Mouse (Mus musculus): ENCODE results near the gene Gm6583. TPM values are rescaled to one million over a fixed set of nuclear protein-coding genes. Genes with fewer than 3 reads are reported as not detected.
A peak's percentile ranks its signal among the peaks of the same experiment; 100 is the strongest.

Gene Gm6583
- 0.16 and 0.17 TPM in 2 replicates for polyA plus RNA-seq (2015; fragmentation: Nextera tagmentation; extraction: Ambion mirVana)

- Histone ChIP-seq H3K9ac (replicated peaks) (no peak within 1 kb of the TSS), H3K9me3 (ENCODE audit: low read length) (no peaks in the 10 kb centered on the region), H3K4me2 (ENCODE audit: low read depth, low read length) (no peak within 1 kb of the TSS), H3K4me1 (ENCODE audit: insufficient read depth) (0 out of 2 replicates have a peak, but pooled peaks cover 5% of the 10 kb centered on the region), H3K27me3 (ENCODE audit: insufficient read depth, low read length) (no peaks in the 10 kb centered on the region), H3K27ac (ENCODE audit: low read depth) (0 out of 2 replicates have a peak within 1 kb of the TSS, but pooled peaks have one; percentile 16), H3K36me3 (replicated peaks; ENCODE audit: insufficient read depth, low read length) (peaks cover 12% of the 10 kb centered on the region), H3K4me3 (ENCODE audit: low read depth, low read length) (no peak within 1 kb of the TSS)
- 53% methylated on average over 13 of the region's 13 CpGs for WGBS (ENCODE audit: insufficient replicate concordance)
- DNase-seq (peak; percentile 69), ATAC-seq (peak; percentile 51)
- TF ChIP-seq EP300 (IDR thresholded peaks at IDR 0.05; ENCODE audit: low read depth) (no peak), CTCF (IDR thresholded peaks at IDR 0.05; ENCODE audit: low read depth) (no peak)
Observed at GRCm38 (mm10) chr5:112355910-112356309, at the start of gene Gm6583. TSS of gene Gm6583 (minus strand) at chr5:112356033.

DNA sequence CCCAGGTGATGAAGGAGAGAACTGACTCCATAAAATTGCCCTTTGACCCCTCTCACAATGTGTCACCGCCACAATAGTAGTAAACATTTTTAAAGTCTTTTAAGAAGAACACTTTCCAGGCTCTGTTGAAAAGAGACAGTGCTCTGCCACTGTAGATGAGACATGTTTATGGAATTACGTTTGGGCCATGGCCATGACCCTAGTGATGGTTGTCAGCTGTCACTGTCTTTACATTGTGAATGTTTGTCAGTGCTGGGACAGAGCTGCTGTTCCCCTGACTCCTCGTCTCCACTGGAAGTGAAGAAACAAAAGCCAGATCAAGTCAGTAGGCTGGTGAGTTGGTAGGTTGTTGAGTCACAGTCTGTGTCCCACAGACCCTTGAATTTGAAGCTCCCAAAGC, 46.6 kb upstream of the Gm6583 start:
- DNase-seq = no peak
- 63% methylated on average over 3 of the region's 3 CpGs for WGBS (ENCODE audit: insufficient replicate concordance)

DNA sequence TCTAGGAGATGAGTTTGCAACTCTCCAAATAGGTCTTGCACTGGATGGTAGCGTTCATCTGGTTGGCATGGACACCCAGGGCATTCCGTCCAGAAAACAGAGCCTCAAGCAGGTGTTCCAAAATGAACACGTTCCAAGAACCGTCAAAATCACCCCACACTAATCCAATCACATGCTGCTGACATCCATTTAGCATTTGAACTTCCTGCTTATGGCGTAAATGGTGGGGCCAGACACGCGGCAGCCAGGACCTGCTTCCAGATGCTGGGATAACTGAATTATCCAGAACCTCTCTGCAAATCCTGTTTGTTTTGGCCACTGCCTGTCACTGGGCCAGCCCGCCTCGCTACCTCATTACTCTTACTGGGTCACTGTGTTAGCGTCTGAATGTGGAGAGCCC, 43.5 kb upstream of the Gm6583 start:
- no peaks in the 10 kb centered on the region; the same call in 1 of the 2 replicates for H3K4me1 ChIP-seq (ENCODE audit: insufficient read depth)
- TF ChIP-seq CTCF (IDR thresholded peaks at IDR 0.05; ENCODE audit: low read depth) (no peak), EP300 (IDR thresholded peaks at IDR 0.05; ENCODE audit: low read depth) (no peak)
- H3K4me2 ChIP-seq (ENCODE audit: low read depth, low read length) = no peak overlapping the region
- H3K9ac ChIP-seq (replicated peaks) = no peak overlapping the region
- H3K27me3 ChIP-seq (ENCODE audit: insufficient read depth, low read length) = peaks cover 29% of the 10 kb centered on the region
- H3K27ac ChIP-seq (ENCODE audit: low read depth) = no peak overlapping the region
- 69% methylated on average over 10 of the region's 10 CpGs for WGBS (ENCODE audit: insufficient replicate concordance)
- no peaks in the 10 kb centered on the region for H3K36me3 ChIP-seq (replicated peaks; ENCODE audit: insufficient read depth, low read length)
- no peaks in the 10 kb centered on the region for H3K9me3 ChIP-seq (ENCODE audit: low read length)
- ATAC-seq = no peak
- H3K4me3 ChIP-seq (ENCODE audit: low read depth, low read length) = no peak overlapping the region
- no peak for DNase-seq

More for the DNA sequence above, 46.6 kb upstream of the Gm6583 start:
- Histone ChIP-seq H3K4me1 (ENCODE audit: insufficient read depth) (no peaks in the 10 kb centered on the region), H3K4me3 (ENCODE audit: low read depth, low read length) (no peak overlapping the region), H3K27me3 (ENCODE audit: insufficient read depth, low read length) (0 out of 2 replicates have a peak, but pooled peaks cover 3% of the 10 kb centered on the region), H3K4me2 (ENCODE audit: low read depth, low read length) (no peak overlapping the region), H3K9me3 (ENCODE audit: low read length) (no peaks in the 10 kb centered on the region), H3K36me3 (replicated peaks; ENCODE audit: insufficient read depth, low read length) (no peaks in the 10 kb centered on the region), H3K9ac (replicated peaks) (no peak overlapping the region), H3K27ac (ENCODE audit: low read depth) (no peak overlapping the region)
- no peak for TF ChIP-seq EP300 (IDR thresholded peaks at IDR 0.05; ENCODE audit: low read depth)
- no peak for TF ChIP-seq CTCF (IDR thresholded peaks at IDR 0.05; ENCODE audit: low read depth)
- no peak for ATAC-seq

- no peak overlapping the region for H3K9ac ChIP-seq (replicated peaks)
- H3K4me2 ChIP-seq (ENCODE audit: low read depth, low read length) = no peak overlapping the region
- ATAC-seq (no peak), DNase-seq (no peak)
- no peaks in the 10 kb centered on the region for H3K36me3 ChIP-seq (replicated peaks; ENCODE audit: insufficient read depth, low read length)
- TF ChIP-seq CTCF (IDR thresholded peaks at IDR 0.05; ENCODE audit: low read depth) (no peak), EP300 (IDR thresholded peaks at IDR 0.05; ENCODE audit: low read depth) (no peak)
- H3K4me3 ChIP-seq (ENCODE audit: low read depth, low read length) = no peak overlapping the region
- no peaks in the 10 kb centered on the region; the same call in 1 of the 2 replicates for H3K4me1 ChIP-seq (ENCODE audit: insufficient read depth)
- 73% methylated on average over 18 of the region's 18 CpGs for WGBS (ENCODE audit: insufficient replicate concordance)
- H3K27ac ChIP-seq (ENCODE audit: low read depth) = no peak overlapping the region
- H3K27me3 ChIP-seq (ENCODE audit: insufficient read depth, low read length) = peaks cover 58% of the 10 kb centered on the region
- H3K9me3 ChIP-seq (ENCODE audit: low read length) = no peaks in the 10 kb centered on the region
Observed at GRCm38 (mm10) chr5:112396066-112396465, 40.2 kb upstream of the Gm6583 start.

GRCm38 (mm10) chr5:112394779-112395443, 39.1 kb upstream of the Gm6583 start, which contains the start of gene Asphd2:
TSS of gene Asphd2 (minus strand) at chr5:112394866.
- ATAC-seq = no peak
- Histone ChIP-seq H3K4me2 (ENCODE audit: low read depth, low read length) (peak within 1 kb of the TSS; percentile 66), H3K27me3 (ENCODE audit: insufficient read depth, low read length) (peaks cover 58% of the 10 kb centered on the region), H3K9ac (replicated peaks) (no peak within 1 kb of the TSS; the same call in 1 of the 2 replicates), H3K4me1 (ENCODE audit: insufficient read depth) (no peaks in the 10 kb centered on the region; the same call in 1 of the 2 replicates), H3K4me3 (ENCODE audit: low read depth, low read length) (peak within 1 kb of the TSS; percentile 39), H3K27ac (ENCODE audit: low read depth) (no peak within 1 kb of the TSS), H3K9me3 (ENCODE audit: low read length) (no peaks in the 10 kb centered on the region), H3K36me3 (replicated peaks; ENCODE audit: insufficient read depth, low read length) (no peaks in the 10 kb centered on the region)
- no peak for DNase-seq
- WGBS (ENCODE audit: insufficient replicate concordance) = 5% methylated on average over 39 of the region's 67 CpGs
- TF ChIP-seq CTCF (IDR thresholded peaks at IDR 0.05; ENCODE audit: low read depth) (no peak), EP300 (IDR thresholded peaks at IDR 0.05; ENCODE audit: low read depth) (no peak)

DNA sequence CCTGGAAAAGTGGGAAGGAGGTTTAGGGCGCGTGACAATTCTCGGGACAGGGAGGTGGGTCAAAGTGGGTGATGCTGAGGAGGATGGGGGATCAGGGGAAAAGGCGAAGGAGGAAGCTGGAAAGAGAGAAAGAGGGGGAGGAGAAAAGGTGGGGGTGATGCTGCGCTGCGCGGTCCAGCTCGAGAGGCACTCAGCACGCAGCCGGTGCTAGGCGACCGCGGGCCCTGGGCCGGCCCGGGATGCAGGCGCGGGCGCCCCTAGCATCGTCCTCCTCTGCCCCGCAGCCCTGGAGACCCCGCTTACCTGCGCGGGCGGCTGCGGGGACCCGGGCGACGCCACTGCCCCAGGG, 38.6 kb upstream of the Gm6583 start:
- no peaks in the 10 kb centered on the region for H3K9me3 ChIP-seq (ENCODE audit: low read length)
- no peaks in the 10 kb centered on the region; the same call in 1 of the 2 replicates for H3K4me1 ChIP-seq (ENCODE audit: insufficient read depth)
- TF ChIP-seq EP300 (IDR thresholded peaks at IDR 0.05; ENCODE audit: low read depth) (no peak), CTCF (IDR thresholded peaks at IDR 0.05; ENCODE audit: low read depth) (no peak)
- H3K27ac ChIP-seq (ENCODE audit: low read depth) = no peak overlapping the region
- 6% methylated on average over 9 of the region's 28 CpGs for WGBS (ENCODE audit: insufficient replicate concordance)
- H3K9ac ChIP-seq (replicated peaks) = no peak overlapping the region
- H3K27me3 ChIP-seq (ENCODE audit: insufficient read depth, low read length) = peaks cover 58% of the 10 kb centered on the region
- peak overlapping the region; percentile 39; the same call in 1 of the 2 replicates for H3K4me3 ChIP-seq (ENCODE audit: low read depth, low read length)
- peak overlapping the region; percentile 66 for H3K4me2 ChIP-seq (ENCODE audit: low read depth, low read length)
- no peaks in the 10 kb centered on the region for H3K36me3 ChIP-seq (replicated peaks; ENCODE audit: insufficient read depth, low read length)
- ATAC-seq = no peak
- DNase-seq = no peak

Measured in liver, postnatal 0 days (tissue).